Mouse (Mus musculus) forebrain, embryonic 14.5 days (tissue): ENCODE measurements at regions not wholly inside any gene's neighbourhood (a gene's known extent, or its start where the extent isn't known, plus 50 kb on each side); places are given as distances from the start of the nearest gene placed in this dataset.

ENCODE experiments used
- ATAC-seq: fragments of 200-750 bp; cut with Nextera tagmentation; 2 replicates; pipeline ENCODE4 v1.8.0; 2017; ENCODE audit warnings: mild to moderate bottlenecking, moderate library complexity
- DNase-seq: peaks from one replicate; pipeline ENCODE4 v3.0.0-alpha.2; 2015; ENCODE audit warnings: low spot score
- H3K27ac ChIP-seq: fragments of 300-500 bp; sonication (generic); 2 replicates; pipeline ENCODE4 v1.5.1; 2014; ENCODE audit warnings: low read depth, mild to moderate bottlenecking, control low read depth, low read length, moderate library complexity
- H3K27me3 ChIP-seq: fragments of 300-500 bp; sonication (generic); replicated peaks from 2 replicates; pipeline ENCODE4 v1.6.1; 2014; ENCODE audit warnings: low read length, control low read depth, mixed read lengths; ENCODE audit not compliant: control insufficient read depth, insufficient read depth
- H3K36me3 ChIP-seq: fragments of 300-500 bp; sonication (generic); 2 replicates; pipeline ENCODE4 v1.6.1; 2014; ENCODE audit warnings: low read length, control low read depth; ENCODE audit not compliant: control insufficient read depth, insufficient read depth
- H3K4me1 ChIP-seq: fragments of 300-500 bp; sonication (generic); 2 replicates; pipeline ENCODE4 v1.6.1; 2014; ENCODE audit warnings: antibody characterized with exemption, low read length, control low read depth; ENCODE audit not compliant: control insufficient read depth, insufficient read depth
- H3K4me2 ChIP-seq: fragments of 300-500 bp; sonication (generic); 2 replicates; pipeline ENCODE4 v1.6.1; 2014; ENCODE audit warnings: mild to moderate bottlenecking, control low read depth, low read length
- H3K4me3 ChIP-seq: fragments of 300-500 bp; sonication (generic); 2 replicates; pipeline ENCODE4 v1.5.1; 2014; ENCODE audit warnings: low read depth, low read length, control low read depth
- H3K9ac ChIP-seq: fragments of 300-500 bp; sonication (generic); 2 replicates; pipeline ENCODE4 v1.6.1; 2014; ENCODE audit warnings: mild to moderate bottlenecking, low read length, control low read depth, moderate library complexity
- H3K9me3 ChIP-seq: fragments of 300-500 bp; sonication (generic); replicated peaks from 2 replicates; pipeline ENCODE4 v1.6.1; 2016; ENCODE audit warnings: low read length, control low read depth, mixed read lengths; ENCODE audit not compliant: control insufficient read depth
- WGBS: fragments of 180-500 bp; shearing (Covaris S2); extraction: QIAGEN DNeasy Blood & Tissue Kit; methylation state at CpG from one replicate; pipeline ENCODE4 v1.1.7; 2014; 5-methylcytosine and 5-hydroxymethylcytosine counted together

DNA sequence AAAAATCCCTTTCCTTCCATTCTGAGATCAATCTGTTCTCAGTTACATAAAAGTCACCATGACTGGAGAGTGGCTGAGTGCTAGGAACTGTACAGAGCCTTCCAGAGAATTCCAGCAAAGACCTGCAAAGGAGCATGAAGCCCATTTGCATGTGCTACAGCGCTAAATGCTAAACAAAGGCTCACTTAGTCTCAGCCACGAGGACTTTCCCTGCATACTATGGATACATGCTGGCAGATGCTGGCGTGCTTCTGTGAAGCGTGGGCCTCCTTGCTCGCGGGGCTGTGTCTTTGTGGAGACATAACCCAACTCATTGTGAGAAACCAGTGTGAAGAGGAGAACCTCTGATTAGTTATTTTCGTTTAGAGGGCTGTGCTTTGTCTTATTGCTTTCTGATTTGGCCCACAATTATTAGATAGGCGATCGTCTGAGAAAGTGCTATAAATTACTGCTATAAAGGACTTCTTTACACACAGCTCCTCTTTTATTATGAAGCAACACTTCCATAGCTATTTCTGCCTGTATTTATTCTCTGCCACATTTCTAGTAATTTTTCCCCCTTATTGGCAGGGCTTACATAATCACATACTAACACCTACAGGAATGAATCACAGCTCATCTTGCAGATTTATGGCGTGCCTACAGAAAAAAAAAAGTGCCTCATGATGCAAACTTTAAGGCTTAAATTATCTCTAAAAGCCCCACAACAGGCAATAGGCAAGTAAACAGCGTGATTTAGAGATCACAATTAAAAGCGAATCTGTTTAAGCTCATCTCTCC is 58.9 kb upstream of the Mtpn start:
- peak; percentile 61; the same call in 1 of the 2 replicates for ATAC-seq

DNA sequence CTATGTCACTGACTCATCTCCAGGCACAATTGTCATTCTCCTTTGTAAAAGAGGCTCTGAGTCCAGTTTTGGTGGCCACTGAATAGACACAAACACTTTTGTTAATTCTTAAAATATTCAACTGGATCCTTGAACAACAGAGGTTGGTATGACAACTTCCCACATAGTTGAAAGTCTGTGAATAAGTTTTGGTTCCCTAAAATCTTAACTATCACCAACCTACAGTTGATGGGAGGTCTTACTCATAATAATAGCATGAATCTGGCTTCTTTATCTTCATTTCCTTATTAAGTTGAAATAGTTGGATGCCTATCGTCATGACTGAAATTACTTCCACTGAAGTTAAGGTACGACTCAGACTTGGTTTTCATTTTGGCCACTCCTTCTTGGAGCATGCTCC is 55.3 kb upstream of the Mtpn start:
- Histone ChIP-seq H3K27me3 (no peaks in the 10 kb centered on the region), H3K9ac (no peak overlapping the region), H3K27ac (no peak overlapping the region), H3K4me3 (no peak overlapping the region), H3K4me2 (no peak overlapping the region), H3K4me1 (no peaks in the 10 kb centered on the region), H3K36me3 (no peaks in the 10 kb centered on the region), H3K9me3 (no peaks in the 10 kb centered on the region)
- DNase-seq (no peak), ATAC-seq (no peak)
- 92% methylated on average over 2 of the region's 2 CpGs for WGBS

More for the DNA sequence above, 58.9 kb upstream of the Mtpn start:
- DNase-seq, result peak; percentile 59
- H3K4me2 ChIP-seq, result no peak overlapping the region
- H3K9me3 ChIP-seq, result no peaks in the 10 kb centered on the region
- no peaks in the 10 kb centered on the region for H3K27me3 ChIP-seq
- no peaks in the 10 kb centered on the region for H3K4me1 ChIP-seq
- no peaks in the 10 kb centered on the region for H3K36me3 ChIP-seq
- H3K9ac ChIP-seq, result no peak overlapping the region
- 44% methylated on average over 12 of the region's 12 CpGs for WGBS
- H3K4me3 ChIP-seq, result no peak overlapping the region
- peak overlapping the region; percentile 39; the same call in 1 of the 2 replicates for H3K27ac ChIP-seq

DNA sequence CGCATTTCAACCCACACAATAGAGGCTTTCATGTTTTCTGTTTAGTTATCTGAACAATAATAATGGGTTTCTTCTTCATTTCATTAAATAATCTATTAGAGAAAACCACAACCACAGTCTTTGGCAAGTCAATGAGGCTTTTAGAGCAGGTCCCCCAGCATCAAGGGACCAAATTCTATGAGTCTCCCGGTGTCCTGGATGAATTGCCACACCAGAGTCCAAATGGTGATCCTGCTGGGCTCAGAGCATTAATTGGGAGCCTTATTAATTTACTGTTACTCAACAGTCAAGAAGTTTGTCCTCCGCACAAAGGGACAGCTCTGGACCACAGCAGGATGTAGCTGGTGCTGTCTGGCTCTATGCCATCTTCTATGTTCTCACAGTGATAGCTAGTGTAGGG is 52.5 kb upstream of the Mtpn start:
- H3K4me1 ChIP-seq, result no peaks in the 10 kb centered on the region
- H3K9me3 ChIP-seq, result no peaks in the 10 kb centered on the region
- DNase-seq (no peak), ATAC-seq (no peak)
- no peak overlapping the region for H3K4me2 ChIP-seq
- no peaks in the 10 kb centered on the region for H3K27me3 ChIP-seq
- no peak overlapping the region for H3K4me3 ChIP-seq
- H3K9ac ChIP-seq, result no peak overlapping the region
- H3K27ac ChIP-seq, result no peak overlapping the region
- 64% methylated on average over 3 of the region's 3 CpGs for WGBS
- no peaks in the 10 kb centered on the region for H3K36me3 ChIP-seq
